Mouse (Mus musculus) adrenal gland, postnatal 36 days (tissue): Measurements from ENCODE around the gene Pdzrn3. TPM values are rescaled to one million over a fixed set of nuclear protein-coding genes. Genes with fewer than 3 reads are reported as not detected.

ENCODE experiments used
- DNase-seq, 2 experiments: peaks; one replicate each; pipeline ENCODE4 v3.0.0; 2021; ENCODE audit warnings: mixed read lengths in 1 of 2
- total RNA-seq, 2 experiments: library from RNA; stranded (reverse); gene quantifications; 2 replicates each; pipeline ENCODE4 v1.2.3; 2021

Gene Pdzrn3
- total RNA-seq, 2 experiments from 2014 or later, result 19.1 to 25.7 TPM

- DNase-seq, result no peak
Measured at GRCm38 (mm10) chr6:101372982-101373381, 4.7 kb downstream of the Pdzrn3 start.

- DNase-seq, result peak; percentile 12 to 52
Measured at GRCm38 (mm10) chr6:101366809-101367602, 10.7 kb downstream of the Pdzrn3 start.

- DNase-seq, result no peak
Measured at GRCm38 (mm10) chr6:101365795-101366194, 11.9 kb downstream of the Pdzrn3 start.

- DNase-seq, result peak; percentile 30 to 32
Measured at GRCm38 (mm10) chr6:101363904-101364303, 13.8 kb downstream of the Pdzrn3 start.

- no peak for DNase-seq
Measured at GRCm38 (mm10) chr6:101362728-101363127, 15.0 kb downstream of the Pdzrn3 start.

- DNase-seq, result no peak
Measured at GRCm38 (mm10) chr6:101362268-101362667, 15.4 kb downstream of the Pdzrn3 start.

- DNase-seq, result no peak
Measured at GRCm38 (mm10) chr6:101360211-101360737, 17.4 kb downstream of the Pdzrn3 start.

- DNase-seq, result peak in 1 of 2 experiments; percentile 20
Measured at GRCm38 (mm10) chr6:101359646-101360045, 18.1 kb downstream of the Pdzrn3 start.

- no peak for DNase-seq
Measured at GRCm38 (mm10) chr6:101354887-101355286, 22.8 kb downstream of the Pdzrn3 start.

- DNase-seq, result no peak
Measured at GRCm38 (mm10) chr6:101354230-101354881, 23.3 kb downstream of the Pdzrn3 start.

GRCm38 (mm10) chr6:101353701-101354100, 24.0 kb downstream of the Pdzrn3 start:
- DNase-seq, result no peak

GRCm38 (mm10) chr6:101352626-101353025, 25.1 kb downstream of the Pdzrn3 start:
- no peak for DNase-seq

GRCm38 (mm10) chr6:101351100-101351499, 26.6 kb downstream of the Pdzrn3 start:
- DNase-seq, result no peak

- no peak for DNase-seq
Measured at GRCm38 (mm10) chr6:101350414-101350973, 27.2 kb downstream of the Pdzrn3 start.

GRCm38 (mm10) chr6:101348496-101348895, 29.2 kb downstream of the Pdzrn3 start:
- DNase-seq, result no peak

- DNase-seq, result no peak
Measured at GRCm38 (mm10) chr6:101340051-101340450, 37.6 kb downstream of the Pdzrn3 start.

GRCm38 (mm10) chr6:101337842-101338528, 39.7 kb downstream of the Pdzrn3 start:
- DNase-seq, result no peak

- DNase-seq, result no peak
Measured at GRCm38 (mm10) chr6:101336660-101337059, 41.0 kb downstream of the Pdzrn3 start.

- no peak for DNase-seq
Measured at GRCm38 (mm10) chr6:101335744-101336143, 42.0 kb downstream of the Pdzrn3 start.

- no peak for DNase-seq
Measured at GRCm38 (mm10) chr6:101334495-101334894, 43.2 kb downstream of the Pdzrn3 start.

- peak in 1 of 2 experiments; percentile 24 for DNase-seq
Measured at GRCm38 (mm10) chr6:101330392-101330791, 47.3 kb downstream of the Pdzrn3 start.

- no peak for DNase-seq
Measured at GRCm38 (mm10) chr6:101329499-101329898, 48.2 kb downstream of the Pdzrn3 start.
